Mouse (Mus musculus) hindbrain, embryonic 14.5 days (tissue): ENCODE results near the gene Cdh4. TPM values are rescaled to one million over a fixed set of nuclear protein-coding genes. Genes with fewer than 3 reads are reported as not detected.

Experiments used
- ATAC-seq: fragments of 200-750 bp; cut with Nextera tagmentation; 2 replicates; pipeline ENCODE4 v1.8.0; 2017; ENCODE audit warnings: moderate number of reproducible peaks, mild to moderate bottlenecking, moderate TSS enrichment, moderate library complexity; ENCODE audit not compliant: low FRiP score
- DNase-seq: peaks from one replicate; pipeline ENCODE4 v3.0.0-alpha.2; 2015; ENCODE audit warnings: low spot score
- H3K27ac ChIP-seq: fragments of 300-500 bp; sonication (generic); 2 replicates; pipeline ENCODE4 v1.5.1; 2014; ENCODE audit warnings: mild to moderate bottlenecking, moderate library complexity
- H3K27me3 ChIP-seq: fragments of 300-500 bp; sonication (generic); 2 replicates; pipeline ENCODE4 v1.6.1; 2014; ENCODE audit warnings: mild to moderate bottlenecking, low read length, mixed read lengths; ENCODE audit not compliant: control insufficient read depth, insufficient read depth
- H3K36me3 ChIP-seq: fragments of 300-500 bp; sonication (generic); replicated peaks from 2 replicates; pipeline ENCODE4 v1.6.1; 2014; ENCODE audit not compliant: control insufficient read depth, insufficient read depth
- H3K4me1 ChIP-seq: fragments of 300-500 bp; sonication (generic); replicated peaks from 2 replicates; pipeline ENCODE4 v1.6.1; 2014; ENCODE audit warnings: antibody characterized with exemption, low read length, mixed read lengths; ENCODE audit not compliant: control insufficient read depth, insufficient read depth
- H3K4me2 ChIP-seq: fragments of 300-500 bp; sonication (generic); replicated peaks from 2 replicates; pipeline ENCODE4 v1.6.1; 2014; ENCODE audit warnings: mild to moderate bottlenecking, moderate library complexity
- H3K4me3 ChIP-seq: fragments of 300-500 bp; sonication (generic); replicated peaks from 2 replicates; pipeline ENCODE4 v1.5.1; 2014; ENCODE audit warnings: mild to moderate bottlenecking, low read length
- H3K9ac ChIP-seq: fragments of 300-500 bp; sonication (generic); 2 replicates; pipeline ENCODE4 v1.6.1; 2014
- H3K9me3 ChIP-seq: fragments of 300-500 bp; sonication (generic); 2 replicates; pipeline ENCODE4 v1.6.1; 2016; ENCODE audit warnings: low read length; ENCODE audit not compliant: control insufficient read depth
- WGBS: fragments of 180-500 bp; shearing (Covaris S2); extraction: QIAGEN DNeasy Blood & Tissue Kit; methylation state at CpG from one replicate; pipeline ENCODE4 v1.1.7; 2014; 5-methylcytosine and 5-hydroxymethylcytosine counted together
- polyA plus RNA-seq: library from polyadenylated mRNA; unstranded; fragments of >200 nt; fragmentation: Nextera tagmentation; extraction: Ambion mirVana; gene quantifications from 2 replicates; pipeline ENCODE4 v1.2.1, GENCODE M21; 2014

Gene Cdh4
- polyA plus RNA-seq, 1 experiment from 2014 or later = 32.8 TPM

- Histone ChIP-seq H3K9me3 (no peaks in the 10 kb centered on the region), H3K4me2 (no peak overlapping the region), H3K27ac (no peak overlapping the region), H3K4me1 (peaks cover 16% of the 10 kb centered on the region), H3K36me3 (no peaks in the 10 kb centered on the region), H3K27me3 (no peaks in the 10 kb centered on the region), H3K4me3 (no peak overlapping the region), H3K9ac (no peak overlapping the region)
- DNase-seq = no peak
- 86% methylated on average over 11 of the region's 11 CpGs for WGBS
- ATAC-seq = 0 out of 2 replicates have a peak, but pooled peaks have one; percentile 24
These were observed 144.2 kb downstream of the Cdh4 start for GRCm38 (mm10) chr2:179586436-179586835.

- Histone ChIP-seq H3K4me2 (no peak overlapping the region), H3K36me3 (no peaks in the 10 kb centered on the region), H3K4me3 (no peak overlapping the region), H3K9me3 (no peaks in the 10 kb centered on the region), H3K27me3 (no peaks in the 10 kb centered on the region), H3K9ac (no peak overlapping the region), H3K27ac (no peak overlapping the region), H3K4me1 (peaks cover 20% of the 10 kb centered on the region)
- WGBS = 89% methylated on average over 2 of the region's 2 CpGs
- DNase-seq (no peak), ATAC-seq (no peak)
These were observed 144.8 kb downstream of the Cdh4 start for GRCm38 (mm10) chr2:179587069-179587468.

- H3K4me3 ChIP-seq = no peak overlapping the region
- no peak for ATAC-seq
- no peaks in the 10 kb centered on the region for H3K9me3 ChIP-seq
- peaks cover 4% of the 10 kb centered on the region; the same call in 1 of the 2 replicates for H3K4me1 ChIP-seq
- H3K27ac ChIP-seq = no peak overlapping the region
- no peak overlapping the region for H3K4me2 ChIP-seq
- no peaks in the 10 kb centered on the region for H3K36me3 ChIP-seq
- DNase-seq = no peak
- no peak overlapping the region for H3K9ac ChIP-seq
- H3K27me3 ChIP-seq = no peaks in the 10 kb centered on the region
- WGBS = 38% methylated on average over 5 of the region's 5 CpGs
These were observed 149.4 kb downstream of the Cdh4 start for GRCm38 (mm10) chr2:179591661-179592060.

GRCm38 (mm10) chr2:179595013-179595412 lies 152.8 kb downstream of the Cdh4 start:
- DNase-seq = no peak

GRCm38 (mm10) chr2:179598886-179599285 lies 156.7 kb downstream of the Cdh4 start:
- 78% methylated on average over 11 of the region's 11 CpGs for WGBS
- ATAC-seq (no peak), DNase-seq (no peak)
- no peaks in the 10 kb centered on the region for H3K36me3 ChIP-seq
- no peak overlapping the region for H3K4me3 ChIP-seq
- H3K4me1 ChIP-seq = no peaks in the 10 kb centered on the region
- H3K27ac ChIP-seq = no peak overlapping the region
- no peak overlapping the region for H3K9ac ChIP-seq
- H3K27me3 ChIP-seq = no peaks in the 10 kb centered on the region
- H3K9me3 ChIP-seq = no peaks in the 10 kb centered on the region
- no peak overlapping the region for H3K4me2 ChIP-seq

More at GRCm38 (mm10) chr2:179595013-179595412, 152.8 kb downstream of the Cdh4 start:
- 52% methylated on average over 4 of the region's 4 CpGs for WGBS
- no peaks in the 10 kb centered on the region for H3K27me3 ChIP-seq
- ATAC-seq = no peak
- no peak overlapping the region for H3K9ac ChIP-seq
- no peak overlapping the region for H3K27ac ChIP-seq
- H3K4me3 ChIP-seq = no peak overlapping the region
- peaks cover 4% of the 10 kb centered on the region; the same call in 1 of the 2 replicates for H3K4me1 ChIP-seq
- no peaks in the 10 kb centered on the region for H3K36me3 ChIP-seq
- H3K9me3 ChIP-seq = no peaks in the 10 kb centered on the region
- no peak overlapping the region for H3K4me2 ChIP-seq

GRCm38 (mm10) chr2:179599886-179600285 lies 157.7 kb downstream of the Cdh4 start:
- Histone ChIP-seq H3K4me3 (no peak overlapping the region), H3K4me2 (no peak overlapping the region), H3K27ac (no peak overlapping the region), H3K4me1 (no peaks in the 10 kb centered on the region), H3K27me3 (no peaks in the 10 kb centered on the region), H3K9ac (no peak overlapping the region), H3K9me3 (no peaks in the 10 kb centered on the region), H3K36me3 (no peaks in the 10 kb centered on the region)
- no peak for DNase-seq
- ATAC-seq = no peak
- WGBS = 61% methylated on average over 1 of the region's 1 CpGs

GRCm38 (mm10) chr2:179600347-179600746 lies 158.1 kb downstream of the Cdh4 start:
- H3K36me3 ChIP-seq = no peaks in the 10 kb centered on the region
- H3K4me3 ChIP-seq = no peak overlapping the region
- ATAC-seq (peak; percentile 18; the same call in 1 of the 2 replicates), DNase-seq (no peak)
- H3K9me3 ChIP-seq = no peaks in the 10 kb centered on the region
- H3K27me3 ChIP-seq = no peaks in the 10 kb centered on the region
- no peak overlapping the region for H3K4me2 ChIP-seq
- H3K27ac ChIP-seq = no peak overlapping the region
- no peaks in the 10 kb centered on the region for H3K4me1 ChIP-seq
- WGBS = 86% methylated on average over 2 of the region's 2 CpGs
- no peak overlapping the region for H3K9ac ChIP-seq

- no peak overlapping the region for H3K27ac ChIP-seq
- no peaks in the 10 kb centered on the region for H3K36me3 ChIP-seq
- H3K27me3 ChIP-seq = no peaks in the 10 kb centered on the region
- H3K4me3 ChIP-seq = no peak overlapping the region
- H3K4me1 ChIP-seq = no peaks in the 10 kb centered on the region
- ATAC-seq = no peak
- no peaks in the 10 kb centered on the region for H3K9me3 ChIP-seq
- no peak for DNase-seq
- no peak overlapping the region for H3K9ac ChIP-seq
- H3K4me2 ChIP-seq = no peak overlapping the region
- WGBS = 81% methylated on average over 9 of the region's 9 CpGs
These were observed 158.9 kb downstream of the Cdh4 start for GRCm38 (mm10) chr2:179601167-179601566.

- no peaks in the 10 kb centered on the region for H3K4me1 ChIP-seq
- no peaks in the 10 kb centered on the region for H3K36me3 ChIP-seq
- no peak overlapping the region for H3K4me3 ChIP-seq
- WGBS = 75% methylated on average over 3 of the region's 3 CpGs
- H3K9ac ChIP-seq = no peak overlapping the region
- DNase-seq (no peak), ATAC-seq (no peak)
- no peak overlapping the region for H3K27ac ChIP-seq
- no peaks in the 10 kb centered on the region for H3K27me3 ChIP-seq
- H3K4me2 ChIP-seq = no peak overlapping the region
- H3K9me3 ChIP-seq = no peaks in the 10 kb centered on the region
These were observed 162.5 kb downstream of the Cdh4 start for GRCm38 (mm10) chr2:179604746-179605145.

GRCm38 (mm10) chr2:179605255-179605654 lies 163.0 kb downstream of the Cdh4 start:
- Histone ChIP-seq H3K36me3 (no peaks in the 10 kb centered on the region), H3K4me1 (no peaks in the 10 kb centered on the region), H3K27me3 (no peaks in the 10 kb centered on the region), H3K4me2 (no peak overlapping the region), H3K27ac (no peak overlapping the region), H3K9ac (no peak overlapping the region), H3K9me3 (no peaks in the 10 kb centered on the region), H3K4me3 (no peak overlapping the region)
- no peak for DNase-seq
- no peak for ATAC-seq
- WGBS = 69% methylated on average over 10 of the region's 10 CpGs
